Mouse (Mus musculus) liver, embryonic 14.5 days (tissue): Measurements from ENCODE around the gene Gadl1. TPM values are rescaled to one million over a fixed set of nuclear protein-coding genes. Genes with fewer than 3 reads are reported as not detected.
"Not testable (repeated sequence)": the region's sequence is repeated elsewhere in the genome, so short reads cannot be mapped to it uniquely, and the experiment has no call there.

Experiments used
- ATAC-seq: fragments of 200-750 bp; cut with Nextera tagmentation; 2 replicates; pipeline ENCODE4 v1.8.0; 2017; ENCODE audit warnings: moderate number of reproducible peaks, mild to moderate bottlenecking, moderate library complexity; ENCODE audit not compliant: insufficient read depth
- DNase-seq, 3 experiments: peaks; one replicate each; pipeline ENCODE4 v3.0.0-alpha.2; 2012 to 2013; ENCODE audit warnings: low read depth in 3 of 3, low spot score in 3 of 3
- H3K27ac ChIP-seq: fragments of 300-500 bp; sonication (generic); 2 replicates; pipeline ENCODE4 v1.5.1; 2014; ENCODE audit warnings: moderate library complexity, mild to moderate bottlenecking, control low read depth, inconsistent platforms
- H3K27me3 ChIP-seq: fragments of 300-500 bp; sonication (generic); 2 replicates; pipeline ENCODE4 v1.6.1; 2014; ENCODE audit warnings: mild to moderate bottlenecking, low read length, moderate library complexity; ENCODE audit not compliant: control insufficient read depth, insufficient read depth
- H3K36me3 ChIP-seq: fragments of 300-500 bp; sonication (generic); replicated peaks from 2 replicates; pipeline ENCODE4 v1.6.1; 2014; ENCODE audit warnings: low read depth; ENCODE audit not compliant: control insufficient read depth, insufficient read depth
- H3K4me1 ChIP-seq, 2 experiments: fragments of 200-500 bp in 1 of 2; fragments of 300-500 bp in 1 of 2; sonication (generic) in 1 of 2; replicated peaks; 2 replicates each; pipeline ENCODE4 v1.6.1; 2012 to 2014; ENCODE audit warnings: antibody characterized with exemption in 1 of 2, inconsistent platforms in 1 of 2, low read length in 1 of 2; ENCODE audit not compliant: control insufficient read depth in 2 of 2, insufficient read depth in 2 of 2
- H3K4me2 ChIP-seq: fragments of 300-500 bp; sonication (generic); 2 replicates; pipeline ENCODE4 v1.6.1; 2014; ENCODE audit warnings: low read depth, mild to moderate bottlenecking, control low read depth, moderate library complexity
- H3K4me3 ChIP-seq, 2 experiments: fragments of 200-500 bp in 1 of 2; fragments of 300-500 bp in 1 of 2; sonication (generic) in 1 of 2; 2 replicates each; pipeline ENCODE4 v1.5.1; 2012 to 2014; ENCODE audit warnings: low read depth in 2 of 2, low read length in 2 of 2, mild to moderate bottlenecking in 2 of 2, control low read depth in 1 of 2, inconsistent platforms in 1 of 2, moderate library complexity in 1 of 2; ENCODE audit not compliant: insufficient read depth in 1 of 2
- H3K9ac ChIP-seq: fragments of 300-500 bp; sonication (generic); replicated peaks from 2 replicates; pipeline ENCODE4 v1.6.1; 2014; ENCODE audit warnings: mild to moderate bottlenecking, control low read depth, moderate library complexity
- H3K9me3 ChIP-seq: fragments of 300-500 bp; sonication (generic); 2 replicates; pipeline ENCODE4 v1.6.1; 2016; ENCODE audit warnings: low read length, mixed read lengths; ENCODE audit not compliant: control insufficient read depth
- CTCF ChIP-seq: IDR thresholded peaks from 2 replicates; pipeline ENCODE4 v1.5.1; 2016; ENCODE audit warnings: antibody characterized with exemption, low read depth, control low read depth
- EP300 ChIP-seq: IDR thresholded peaks from 2 replicates; pipeline ENCODE4 v1.6.1; 2016; ENCODE audit warnings: antibody characterized with exemption, low read depth
- WGBS: fragments of 180-500 bp; shearing (Covaris S2); extraction: QIAGEN DNeasy Blood & Tissue Kit; methylation state at CpG from one replicate; pipeline ENCODE4 v1.1.7; 2014; ENCODE audit not compliant: insufficient replicate concordance; 5-methylcytosine and 5-hydroxymethylcytosine counted together
- polyA plus RNA-seq, 2 experiments: library from polyadenylated mRNA; depleted of rRNA in 1 of 2; stranded (reverse) in 1 of 2; unstranded in 1 of 2; fragments of >200 nt; fragmentation: Nextera tagmentation in 1 of 2; extraction: Ambion mirVana in 1 of 2; gene quantifications; 2 replicates each; pipeline versions ENCODE4 v1.2.1 to v1.2.3; 2012 to 2014

Gadl1 gene
- polyA plus RNA-seq, 2 experiments, result 0.23 TPM; not detected in 1

GRCm38 (mm10) chr9:116059156-116059555 lies 149.9 kb downstream of the Gadl1 start:
- peak in 1 of 3 experiments; percentile 26 for DNase-seq
- Histone ChIP-seq H3K4me2 (no peak overlapping the region), H3K9ac (no peak overlapping the region), H3K36me3 (no peaks in the 10 kb centered on the region), H3K4me3 (no peak overlapping the region), H3K9me3 (no peaks in the 10 kb centered on the region), H3K27me3 (no peaks in the 10 kb centered on the region), H3K4me1 (no peaks in the 10 kb centered on the region), H3K27ac (no peak overlapping the region)
- 32% methylated on average over 4 of the region's 4 CpGs for WGBS
- ATAC-seq, result peak; percentile 26; the same call in 1 of the 2 replicates
- TF ChIP-seq EP300 (no peak), CTCF (peak; percentile 39)

- H3K4me3 ChIP-seq, result no peak overlapping the region
- WGBS, result 7% methylated on average over 4 of the region's 4 CpGs
- TF ChIP-seq CTCF (peak; percentile 66), EP300 (no peak)
- no peaks in the 10 kb centered on the region for H3K4me1 ChIP-seq
- ATAC-seq, result no peak
- H3K27me3 ChIP-seq, result no peaks in the 10 kb centered on the region
- H3K36me3 ChIP-seq, result no peaks in the 10 kb centered on the region
- H3K4me2 ChIP-seq, result no peak overlapping the region
- no peaks in the 10 kb centered on the region for H3K9me3 ChIP-seq
- no peak overlapping the region for H3K9ac ChIP-seq
- no peak for DNase-seq
- H3K27ac ChIP-seq, result no peak overlapping the region
Measured at GRCm38 (mm10) chr9:116060691-116061090, 151.4 kb downstream of the Gadl1 start.

- H3K27ac ChIP-seq, result no peak overlapping the region
- WGBS, result 80% methylated on average over 17 of the region's 17 CpGs
- H3K4me2 ChIP-seq, result no peak overlapping the region
- H3K27me3 ChIP-seq, result no peaks in the 10 kb centered on the region
- no peaks in the 10 kb centered on the region for H3K4me1 ChIP-seq
- DNase-seq, result no peak
- H3K4me3 ChIP-seq, result no peak overlapping the region
- H3K9me3 ChIP-seq, result no peaks in the 10 kb centered on the region
- H3K36me3 ChIP-seq, result no peaks in the 10 kb centered on the region
- ATAC-seq, result no peak
- TF ChIP-seq EP300, result no peak
- no peak for TF ChIP-seq CTCF
- H3K9ac ChIP-seq, result no peak overlapping the region
Measured at GRCm38 (mm10) chr9:116064774-116065173, 155.5 kb downstream of the Gadl1 start.

- not testable (repeated sequence) for H3K27ac ChIP-seq, H3K27me3 ChIP-seq, H3K9ac ChIP-seq, H3K9me3 ChIP-seq, H3K4me3 ChIP-seq, H3K4me2 ChIP-seq, ATAC-seq, H3K4me1 ChIP-seq, DNase-seq, H3K36me3 ChIP-seq
- WGBS, result 60% methylated on average over 1 of the region's 1 CpGs
Measured at GRCm38 (mm10) chr9:116071561-116071960, 162.3 kb downstream of the Gadl1 start.

- Histone ChIP-seq H3K27me3 (no peaks in the 10 kb centered on the region), H3K27ac (no peak overlapping the region), H3K4me3 (no peak overlapping the region), H3K36me3 (no peaks in the 10 kb centered on the region), H3K4me1 (no peaks in the 10 kb centered on the region), H3K9me3 (no peaks in the 10 kb centered on the region), H3K4me2 (no peak overlapping the region), H3K9ac (no peak overlapping the region)
- WGBS, result 52% methylated on average over 4 of the region's 4 CpGs
- no peak for TF ChIP-seq EP300
- TF ChIP-seq CTCF, result no peak
- ATAC-seq (no peak), DNase-seq (no peak)
Measured at GRCm38 (mm10) chr9:116076163-116076562, 166.9 kb downstream of the Gadl1 start.
